Mouse (Mus musculus): ENCODE measurements around the gene Zfp697. TPM values are rescaled to one million over a fixed set of nuclear protein-coding genes. Genes with fewer than 3 reads are reported as not detected.
"Not testable (repeated sequence)": the region's sequence is repeated elsewhere in the genome, so short reads cannot be mapped to it uniquely, and the experiment has no call there.

Zfp697 gene
- total RNA-seq, 2 experiments from 2014 or later: 29.5 to 30.1 TPM

DNA sequence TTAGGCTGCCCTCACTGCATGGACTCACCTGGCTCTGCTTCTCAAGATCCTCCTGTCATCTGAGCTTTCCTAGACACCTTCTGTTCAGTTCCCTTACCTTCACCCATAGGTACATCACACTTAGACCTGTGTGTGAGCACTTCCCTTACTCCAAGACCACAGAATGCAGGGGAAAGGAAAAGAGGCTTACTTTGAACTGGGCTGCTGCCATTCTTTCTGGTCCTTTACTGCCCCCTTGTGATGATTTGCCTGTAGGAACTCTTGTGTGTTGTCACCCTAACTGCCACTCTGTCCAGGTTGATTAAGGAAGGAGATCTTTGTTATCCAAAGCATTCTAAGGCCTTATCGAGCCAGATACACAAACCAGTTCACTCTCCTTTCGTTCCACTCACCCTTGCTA is 114.5 kb downstream of the Zfp697 start:
- not testable (repeated sequence) for DNase-seq (ENCODE audit: low spot score in 2 of 2)

DNA sequence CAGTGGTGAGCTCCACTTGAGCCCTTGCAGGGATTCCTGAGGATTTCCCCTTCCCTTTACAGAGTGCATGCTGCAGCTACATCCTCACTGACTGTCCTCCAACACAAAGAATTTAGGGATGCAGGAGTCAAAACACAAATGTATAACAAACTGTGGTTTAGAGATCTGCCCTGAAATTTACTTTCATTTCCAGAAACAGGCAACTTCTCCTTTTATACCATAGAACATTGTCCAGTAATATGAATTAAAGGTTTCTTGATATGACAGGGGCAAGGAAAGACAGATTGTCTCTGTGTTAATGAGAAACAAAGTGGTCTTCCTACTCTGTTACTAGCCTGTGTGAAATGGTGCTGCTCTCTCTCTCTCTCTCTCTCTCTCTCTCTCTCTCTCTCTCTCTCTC is 115.1 kb downstream of the Zfp697 start:
- not testable (repeated sequence) for DNase-seq (ENCODE audit: low spot score in 2 of 2)

DNA sequence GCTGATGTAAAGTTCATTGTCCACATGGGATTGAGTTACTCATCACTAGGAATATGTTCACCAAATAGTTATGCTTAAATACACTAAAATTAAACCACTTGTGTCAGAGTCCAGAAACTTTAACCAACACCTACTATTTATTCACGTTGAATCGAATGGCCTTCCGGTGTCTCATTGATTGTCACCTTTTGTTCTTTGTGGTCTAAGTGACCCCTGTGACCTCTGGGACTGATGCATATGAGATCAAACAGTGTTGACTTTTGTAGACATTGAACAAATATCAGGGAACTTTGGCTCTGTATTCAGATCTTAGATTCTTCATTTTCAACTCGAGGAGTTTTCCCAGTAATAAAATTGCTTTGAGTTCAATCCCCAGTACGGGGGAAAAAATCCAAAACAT is 125.0 kb downstream of the Zfp697 start:
- DNase-seq (ENCODE audit: low spot score in 2 of 2): not testable (repeated sequence)

DNA sequence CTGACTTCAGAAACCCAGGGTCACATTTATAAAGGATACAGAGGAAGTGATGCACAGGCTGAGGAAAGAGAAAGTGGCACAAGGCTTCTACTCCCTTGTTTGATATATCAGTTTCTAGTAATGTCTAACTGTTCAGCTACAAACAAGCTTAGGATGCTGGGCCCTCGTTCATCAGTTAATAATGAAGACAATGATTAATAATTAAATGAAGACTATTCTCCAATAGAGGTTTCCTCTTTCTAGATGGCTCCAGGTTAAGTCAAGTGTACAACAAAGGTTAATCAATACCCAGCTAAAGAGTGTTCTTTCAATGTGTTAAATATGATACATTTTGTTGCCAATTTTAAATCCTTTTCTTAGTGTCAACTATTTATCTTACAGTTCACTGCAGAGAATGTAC is 128.2 kb downstream of the Zfp697 start, which contains the start of gene Hsd3b4:
Gene Hsd3b4 (minus strand): TSS at position 101 of the 400 bp plus-strand sequence.
- DNase-seq (ENCODE audit: low spot score in 2 of 2): not testable (repeated sequence)

DNA sequence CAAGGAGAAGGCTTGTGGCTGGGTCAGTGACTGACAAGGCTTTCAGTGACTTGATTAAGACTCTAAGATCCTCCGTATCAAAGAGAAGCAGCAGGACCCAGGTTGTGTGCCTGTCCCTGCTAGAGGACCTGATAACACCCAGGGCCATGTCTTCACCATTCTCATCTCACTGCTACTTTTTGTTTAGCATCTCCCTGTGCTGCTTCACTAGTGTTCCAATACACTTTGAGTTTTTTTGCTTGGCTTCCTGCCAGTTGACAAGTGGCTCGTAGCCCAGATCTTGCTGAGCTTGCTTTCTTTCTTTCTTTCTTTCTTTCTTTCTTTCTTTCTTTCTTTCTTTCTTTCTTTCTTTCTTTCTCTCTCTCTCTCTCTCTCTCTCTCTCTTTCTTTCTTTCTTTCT is 140.5 kb downstream of the Zfp697 start:
- DNase-seq (ENCODE audit: low spot score in 2 of 2): not testable (repeated sequence)

DNA sequence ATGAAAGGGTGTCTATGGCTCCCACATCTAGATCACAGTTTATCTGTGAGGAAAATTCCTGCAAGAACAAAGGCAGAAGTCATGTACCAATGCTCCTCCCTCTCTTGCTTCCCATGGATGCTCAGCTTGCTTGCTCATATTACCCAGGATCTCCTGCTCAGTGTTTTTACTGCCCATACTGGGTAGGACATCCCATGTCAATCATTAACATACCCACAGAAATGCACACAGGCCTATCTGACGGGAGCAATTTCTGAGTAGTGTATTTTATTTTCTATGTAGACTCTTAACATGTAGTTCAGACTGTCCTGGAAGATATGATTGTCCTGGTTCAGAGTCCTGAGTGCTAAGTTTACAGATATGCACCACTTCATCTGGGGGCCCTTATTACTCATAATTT is 142.3 kb downstream of the Zfp697 start:
- not testable (repeated sequence) for DNase-seq (ENCODE audit: low spot score in 2 of 2)

DNA sequence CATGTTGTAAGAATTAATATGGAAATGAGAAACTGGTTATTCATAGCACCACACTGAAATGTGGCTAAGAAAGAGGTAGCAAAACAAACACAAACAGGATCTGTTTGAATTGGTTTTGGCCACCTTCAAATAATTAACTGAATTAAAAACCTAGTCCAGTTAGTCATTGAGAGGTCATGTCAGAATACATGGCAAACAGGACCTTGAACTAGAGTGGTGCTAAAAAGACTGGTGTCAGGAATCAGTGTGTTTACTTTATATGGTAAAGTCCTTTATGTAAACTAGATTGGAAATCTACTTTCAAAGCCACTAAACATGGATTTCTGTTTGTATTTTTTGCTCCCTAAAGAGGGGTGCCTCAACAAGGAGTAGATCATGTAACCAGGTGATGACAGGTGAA is 142.7 kb downstream of the Zfp697 start:
- not testable (repeated sequence) for DNase-seq (ENCODE audit: low spot score in 2 of 2)

DNA sequence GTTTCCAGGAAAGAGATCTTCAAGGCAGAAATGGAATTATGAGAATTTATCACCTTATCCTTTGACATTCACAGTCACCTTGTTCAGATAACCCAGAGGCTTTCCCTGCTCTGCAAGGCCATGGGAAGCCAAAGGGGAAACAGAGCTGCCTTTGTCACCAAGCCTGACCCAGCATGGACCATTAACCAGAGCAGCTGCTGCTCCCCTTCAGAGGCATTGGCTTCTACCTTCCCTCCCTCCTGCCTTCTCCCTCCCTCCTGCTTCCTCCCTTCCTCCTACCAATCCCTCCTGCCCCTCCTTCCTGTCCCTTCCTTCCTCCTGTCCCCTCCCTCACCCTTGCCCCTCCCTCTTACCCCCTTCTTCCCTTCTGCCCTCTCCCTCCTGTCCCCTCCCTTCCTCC is 165.4 kb downstream of the Zfp697 start:
- DNase-seq (ENCODE audit: low spot score in 2 of 2): not testable (repeated sequence)

DNA sequence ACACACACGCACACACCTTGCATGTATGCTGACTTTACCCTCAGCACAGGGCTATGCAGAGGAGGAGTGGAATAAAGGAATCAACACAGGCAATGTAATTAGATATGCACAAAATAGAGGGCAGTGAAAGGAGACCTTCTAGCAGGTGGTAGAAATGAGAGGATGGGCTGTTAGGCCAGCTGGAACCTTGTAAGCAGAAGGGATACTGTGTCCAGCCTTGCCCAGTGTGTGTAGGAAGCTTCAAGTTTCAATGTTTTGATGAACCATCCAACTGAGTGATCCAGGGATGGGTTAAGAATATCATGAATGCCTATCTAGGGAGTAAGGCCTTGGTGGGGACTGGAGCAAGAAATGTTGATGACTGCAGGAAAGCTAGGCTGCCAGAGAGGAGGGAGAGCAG is 166.2 kb downstream of the Zfp697 start:
- not testable (repeated sequence) for DNase-seq (ENCODE audit: low spot score in 2 of 2)

DNA sequence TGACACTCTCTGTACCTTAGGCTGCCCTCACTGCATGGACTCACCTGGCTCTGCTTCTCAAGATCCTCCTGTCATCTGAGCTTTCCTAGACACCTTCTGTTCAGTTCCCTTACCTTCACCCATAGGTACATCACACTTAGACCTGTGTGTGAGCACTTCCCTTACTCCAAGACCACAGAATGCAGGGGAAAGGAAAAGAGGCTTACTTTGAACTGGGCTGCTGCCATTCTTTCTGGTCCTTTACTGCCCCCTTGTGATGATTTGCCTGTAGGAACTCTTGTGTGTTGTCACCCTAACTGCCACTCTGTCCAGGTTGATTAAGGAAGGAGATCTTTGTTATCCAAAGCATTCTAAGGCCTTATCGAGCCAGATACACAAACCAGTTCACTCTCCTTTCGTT is 168.0 kb downstream of the Zfp697 start:
- DNase-seq (ENCODE audit: low spot score in 2 of 2): not testable (repeated sequence)

DNA sequence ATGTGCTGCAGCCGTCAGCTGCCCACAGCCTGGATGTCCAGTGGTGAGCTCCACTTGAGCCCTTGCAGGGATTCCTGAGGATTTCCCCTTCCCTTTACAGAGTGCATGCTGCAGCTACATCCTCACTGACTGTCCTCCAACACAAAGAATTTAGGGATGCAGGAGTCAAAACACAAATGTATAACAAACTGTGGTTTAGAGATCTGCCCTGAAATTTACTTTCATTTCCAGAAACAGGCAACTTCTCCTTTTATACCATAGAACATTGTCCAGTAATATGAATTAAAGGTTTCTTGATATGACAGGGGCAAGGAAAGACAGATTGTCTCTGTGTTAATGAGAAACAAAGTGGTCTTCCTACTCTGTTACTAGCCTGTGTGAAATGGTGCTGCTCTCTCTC is 168.6 kb downstream of the Zfp697 start:
- not testable (repeated sequence) for DNase-seq (ENCODE audit: low spot score in 2 of 2)

DNA sequence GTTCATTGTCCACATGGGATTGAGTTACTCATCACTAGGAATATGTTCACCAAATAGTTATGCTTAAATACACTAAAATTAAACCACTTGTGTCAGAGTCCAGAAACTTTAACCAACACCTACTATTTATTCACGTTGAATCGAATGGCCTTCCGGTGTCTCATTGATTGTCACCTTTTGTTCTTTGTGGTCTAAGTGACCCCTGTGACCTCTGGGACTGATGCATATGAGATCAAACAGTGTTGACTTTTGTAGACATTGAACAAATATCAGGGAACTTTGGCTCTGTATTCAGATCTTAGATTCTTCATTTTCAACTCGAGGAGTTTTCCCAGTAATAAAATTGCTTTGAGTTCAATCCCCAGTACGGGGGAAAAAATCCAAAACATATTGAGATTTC is 178.4 kb downstream of the Zfp697 start:
- not testable (repeated sequence) for DNase-seq (ENCODE audit: low spot score in 2 of 2)

DNA sequence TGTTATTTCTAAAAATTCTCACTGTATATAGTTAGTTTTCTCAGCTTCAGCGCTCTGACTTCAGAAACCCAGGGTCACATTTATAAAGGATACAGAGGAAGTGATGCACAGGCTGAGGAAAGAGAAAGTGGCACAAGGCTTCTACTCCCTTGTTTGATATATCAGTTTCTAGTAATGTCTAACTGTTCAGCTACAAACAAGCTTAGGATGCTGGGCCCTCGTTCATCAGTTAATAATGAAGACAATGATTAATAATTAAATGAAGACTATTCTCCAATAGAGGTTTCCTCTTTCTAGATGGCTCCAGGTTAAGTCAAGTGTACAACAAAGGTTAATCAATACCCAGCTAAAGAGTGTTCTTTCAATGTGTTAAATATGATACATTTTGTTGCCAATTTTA is 181.6 kb downstream of the Zfp697 start:
- DNase-seq (ENCODE audit: low spot score in 2 of 2): not testable (repeated sequence)

DNA sequence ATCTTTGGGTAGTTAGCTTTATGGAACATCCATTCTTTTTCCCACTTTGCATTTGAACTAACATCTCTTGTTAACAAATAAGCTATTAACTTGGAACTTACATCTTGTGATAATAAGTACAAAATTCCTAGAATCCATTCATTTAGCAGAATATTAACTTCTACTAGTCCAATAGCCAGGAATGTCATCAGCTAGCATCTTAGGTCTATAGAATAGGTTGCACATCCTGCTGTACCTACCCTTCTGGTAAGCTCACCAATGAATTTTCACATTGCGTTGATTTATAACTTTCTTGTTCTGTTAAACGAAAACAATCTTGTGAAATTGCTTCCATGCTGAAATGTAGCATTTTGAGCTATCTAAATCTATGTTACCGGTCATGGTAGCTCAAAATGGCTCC is 182.6 kb downstream of the Zfp697 start:
- not testable (repeated sequence) for DNase-seq (ENCODE audit: low spot score in 2 of 2)

DNA sequence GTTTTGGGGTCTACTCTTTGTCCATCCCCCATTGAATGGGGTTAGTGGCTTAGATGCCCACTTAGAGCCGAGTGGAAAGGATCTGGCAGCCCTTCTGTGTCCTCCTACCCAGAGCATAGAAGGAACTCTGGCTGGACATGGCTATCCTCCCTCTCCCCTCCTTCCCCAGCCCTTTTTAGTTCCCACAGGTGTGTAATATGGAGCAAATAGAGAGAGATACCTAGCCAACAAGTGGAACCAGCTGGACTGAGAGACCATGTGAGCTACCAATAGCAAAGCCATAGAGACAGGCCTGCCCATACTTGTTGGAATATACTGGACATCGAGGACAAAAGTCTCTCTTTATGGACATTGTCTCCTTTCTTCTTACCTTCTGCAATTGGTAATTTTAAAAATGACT is 185.5 kb downstream of the Zfp697 start:
- DNase-seq (ENCODE audit: low spot score in 2 of 2): not testable (repeated sequence)

DNA sequence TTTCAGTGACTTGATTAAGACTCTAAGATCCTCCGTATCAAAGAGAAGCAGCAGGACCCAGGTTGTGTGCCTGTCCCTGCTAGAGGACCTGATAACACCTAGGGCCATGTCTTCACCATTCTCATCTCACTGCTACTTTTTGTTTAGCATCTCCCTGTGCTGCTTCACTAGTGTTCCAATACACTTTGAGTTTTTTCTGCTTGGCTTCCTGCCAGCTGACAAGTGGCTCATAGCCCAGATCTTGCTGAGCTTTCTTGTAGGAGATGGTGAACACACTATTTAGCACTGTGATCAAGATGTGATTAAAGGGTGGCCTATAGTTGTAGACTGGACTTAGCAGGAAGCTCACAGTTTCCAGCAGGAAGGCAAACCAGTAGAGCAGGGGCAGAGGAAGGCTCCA is 198.8 kb downstream of the Zfp697 start:
- peak; percentile 71 to 72 for DNase-seq (ENCODE audit: low spot score in 2 of 2)

DNA sequence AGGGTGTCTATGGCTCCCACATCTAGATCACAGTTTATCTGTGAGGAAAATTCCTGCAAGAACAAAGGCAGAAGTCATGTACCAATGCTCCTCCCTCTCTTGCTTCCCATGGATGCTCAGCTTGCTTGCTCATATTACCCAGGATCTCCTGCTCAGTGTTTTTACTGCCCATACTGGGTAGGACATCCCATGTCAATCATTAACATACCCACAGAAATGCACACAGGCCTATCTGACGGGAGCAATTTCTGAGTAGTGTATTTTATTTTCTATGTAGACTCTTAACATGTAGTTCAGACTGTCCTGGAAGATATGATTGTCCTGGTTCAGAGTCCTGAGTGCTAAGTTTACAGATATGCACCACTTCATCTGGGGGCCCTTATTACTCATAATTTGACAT is 199.9 kb downstream of the Zfp697 start:
- DNase-seq (ENCODE audit: low spot score in 2 of 2): not testable (repeated sequence)

DNA sequence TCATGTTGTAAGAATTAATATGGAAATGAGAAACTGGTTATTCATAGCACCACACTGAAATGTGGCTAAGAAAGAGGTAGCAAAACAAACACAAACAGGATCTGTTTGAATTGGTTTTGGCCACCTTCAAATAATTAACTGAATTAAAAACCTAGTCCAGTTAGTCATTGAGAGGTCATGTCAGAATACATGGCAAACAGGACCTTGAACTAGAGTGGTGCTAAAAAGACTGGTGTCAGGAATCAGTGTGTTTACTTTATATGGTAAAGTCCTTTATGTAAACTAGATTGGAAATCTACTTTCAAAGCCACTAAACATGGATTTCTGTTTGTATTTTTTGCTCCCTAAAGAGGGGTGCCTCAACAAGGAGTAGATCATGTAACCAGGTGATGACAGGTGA is 200.4 kb downstream of the Zfp697 start:
- DNase-seq (ENCODE audit: low spot score in 2 of 2): not testable (repeated sequence)

DNA sequence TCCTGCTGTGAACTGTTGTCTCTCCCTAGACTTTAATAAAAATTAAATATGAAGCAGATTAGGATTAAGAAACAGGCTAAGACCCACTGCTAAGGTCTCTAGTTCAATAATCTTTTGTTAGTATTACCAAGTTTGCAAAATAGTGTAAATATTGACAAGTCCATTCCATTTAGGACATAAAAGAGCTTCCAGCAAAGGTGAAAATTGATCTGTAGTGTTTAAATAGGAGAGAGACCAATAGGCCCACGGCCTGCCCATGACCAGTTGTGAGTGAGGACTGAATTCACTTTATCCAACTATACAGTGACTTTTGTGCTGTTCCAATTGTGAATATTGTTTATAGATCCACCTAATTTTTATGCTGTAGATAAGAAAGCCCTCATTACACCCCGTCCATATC is 205.5 kb downstream of the Zfp697 start:
- no peak for DNase-seq (ENCODE audit: low spot score in 2 of 2)

DNA sequence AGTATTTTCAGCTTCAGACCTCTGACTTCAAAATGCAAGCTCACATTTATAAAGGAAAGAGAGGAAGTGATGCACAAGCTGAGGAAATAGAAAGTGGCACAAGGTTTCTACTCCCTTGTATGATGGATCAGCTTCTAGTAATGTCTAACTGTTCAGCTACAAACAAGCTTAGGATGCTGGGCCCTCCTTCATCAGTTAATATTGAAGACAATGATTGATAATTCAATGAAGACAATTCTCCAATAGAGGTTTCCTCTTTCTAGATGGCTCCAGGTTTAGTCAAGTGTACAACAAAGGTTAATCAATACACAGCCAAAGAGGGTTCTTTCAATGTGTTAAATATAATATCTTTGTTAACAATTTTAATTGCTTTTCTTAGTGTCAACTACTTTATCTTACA is 206.4 kb downstream of the Zfp697 start, which contains the start of gene Gm10681:
Gene Gm10681 (minus strand): TSS at position 101 of the 400 bp plus-strand sequence.
- DNase-seq (ENCODE audit: low spot score in 2 of 2): no peak

DNA sequence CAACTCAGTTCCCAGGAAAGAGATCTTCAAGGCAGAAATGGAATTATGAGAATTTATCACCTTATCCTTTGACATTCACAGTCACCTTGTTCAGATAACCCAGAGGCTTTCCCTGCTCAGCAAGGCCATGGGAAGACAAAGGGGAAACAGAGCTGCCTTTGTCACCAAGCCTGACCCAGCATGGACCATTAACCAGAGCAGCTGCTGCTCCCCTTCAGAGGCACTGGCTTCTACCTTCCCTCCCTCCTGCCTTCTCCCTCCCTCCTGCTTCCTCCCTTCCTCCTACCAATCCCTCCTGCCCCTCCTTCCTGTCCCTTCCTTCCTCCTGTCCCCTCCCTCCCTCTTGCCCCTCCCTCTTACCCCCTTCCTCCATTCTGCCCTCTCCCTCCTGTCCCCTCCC is 231.3 kb downstream of the Zfp697 start:
- DNase-seq (ENCODE audit: low spot score in 2 of 2): not testable (repeated sequence)

DNA sequence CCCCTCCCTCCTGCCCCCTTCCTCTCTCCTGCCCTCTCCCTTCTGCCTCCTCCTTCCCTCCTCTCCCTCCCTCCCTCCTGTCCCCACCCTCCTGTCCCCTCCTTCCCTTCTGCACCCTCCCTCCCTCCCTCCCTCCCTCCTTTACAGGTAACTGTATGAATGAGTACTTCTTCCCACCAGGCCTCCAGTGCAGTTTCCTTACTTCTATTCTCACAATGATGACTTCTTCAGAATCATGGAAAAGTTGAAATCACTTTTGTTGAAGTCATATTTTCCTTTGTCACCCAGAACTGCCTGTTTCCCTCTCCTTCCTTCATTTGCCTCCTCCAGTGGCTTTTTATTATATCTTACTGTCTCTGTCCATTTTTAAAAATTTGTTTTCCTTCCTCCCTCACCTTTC is 231.7 kb downstream of the Zfp697 start:
- no peak for DNase-seq (ENCODE audit: low spot score in 2 of 2)

DNA sequence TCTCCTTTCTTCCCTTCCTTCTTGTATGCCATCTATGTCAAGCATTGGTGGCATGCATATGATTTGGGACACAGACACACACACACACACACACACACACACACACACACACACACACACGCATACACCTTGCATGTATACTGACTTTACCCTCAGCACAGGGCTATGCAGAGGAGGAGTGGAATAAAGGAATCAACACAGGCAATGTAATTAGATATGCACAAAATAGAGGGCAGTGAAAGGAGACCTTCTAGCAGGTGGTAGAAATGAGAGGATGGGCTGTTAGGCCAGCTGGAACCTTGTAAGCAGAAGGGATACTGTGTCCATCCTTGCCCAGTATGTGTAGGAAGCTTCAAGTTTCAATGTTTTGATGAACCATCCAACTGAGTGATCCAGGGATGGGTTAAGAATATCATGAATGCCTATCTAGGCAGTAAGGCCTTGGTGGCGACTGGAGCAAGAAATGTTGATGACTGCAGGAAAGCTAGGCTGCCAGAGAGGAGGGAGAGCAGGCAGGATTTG is 232.2 kb downstream of the Zfp697 start:
- DNase-seq (ENCODE audit: low spot score in 2 of 2): not testable (repeated sequence)

All from left cerebral cortex, adult 18-20 months (tissue).